12 mouse cellular contexts compared by ENCODE assay signal in genomic region chr8:120072827-120073226, GRCm38 (mm10). TPM values are rescaled to one million over a fixed set of nuclear protein-coding genes. Genes with fewer than 3 reads are reported as not detected.
DNase-seq lines count a peak whose midpoint lies in the region; ATAC-seq and TF ChIP-seq lines count a peak whose summit lies in the region.
"Had no signal": no experiment of that assay in that cellular context is flagged by ENCODE, and none has a peak within 500 bp of the region (broad histone marks: within the 10 kb centered on the region; RNA-seq: fewer than 3 reads in every experiment).

No protein-coding gene starts in this region.

- peak; percentile 53 for DNase-seq in gastrocnemius, adult 18-20 months (ENCODE audit: low spot score)
- no peak for DNase-seq in gastrocnemius, postnatal 4 days (ENCODE audit: low spot score in 2 of 2)
- DNase-seq in heart, adult 2 months, result peak; percentile 48 to 55
- peak; percentile 49 for DNase-seq in kidney, adult 9 months
- DNase-seq in forebrain, embryonic 14.5 days (ENCODE audit: low spot score), result no peak
- DNase-seq in layer of hippocampus, postnatal 36 days, result no peak
- DNase-seq: forebrain, postnatal 0 days; layer of hippocampus, adult 9-11 months had no signal

- 0 out of 2 replicates have a peak, but pooled peaks have one; percentile 31 for ATAC-seq in limb, embryonic 15.5 days (ENCODE audit: insufficient number of reproducible peaks, low FRiP score, low TSS enrichment, low read depth)
- no peak for ATAC-seq in forebrain, embryonic 14.5 days
- ATAC-seq: CD4-positive, CD25-positive, alpha-beta regulatory T cell, adult 4 months; forebrain, postnatal 0 days had no signal

- TF ChIP-seq CTCF in heart, adult 2 months (IDR thresholded peaks at IDR 0.05), result no peak

- H3K27ac ChIP-seq in heart, adult 2 months, result peak overlapping the region; percentile 17; the same call in 1 of the 2 replicates
- peak overlapping the region; percentile 29 for H3K27ac ChIP-seq in limb, embryonic 15.5 days
- no peak overlapping the region for H3K27ac ChIP-seq in forebrain, embryonic 14.5 days (ENCODE audit: low read depth, low read length)
- H3K27ac ChIP-seq: embryonic facial prominence, embryonic 13.5 days; liver, embryonic 14.5 days had no signal

- H3K4me1 ChIP-seq in heart, adult 2 months (ENCODE audit: control insufficient read depth, insufficient read depth, low read length), result peaks cover 10% of the 10 kb centered on the region
- peaks cover 36% of the 10 kb centered on the region for H3K4me1 ChIP-seq in limb, embryonic 15.5 days
- no peaks in the 10 kb centered on the region for H3K4me1 ChIP-seq in forebrain, embryonic 14.5 days (ENCODE audit: control insufficient read depth, insufficient read depth, low read length)

- TF ChIP-seq POLR2A in heart, adult 2 months (IDR thresholded peaks at IDR 0.05; ENCODE audit: insufficient read depth, low read depth, low read length), result no peak

- H3K36me3 ChIP-seq in heart, adult 2 months (ENCODE audit: control insufficient read depth, insufficient read depth, low read length), result no peaks in the 10 kb centered on the region
- H3K36me3 ChIP-seq in limb, embryonic 15.5 days, result no peaks in the 10 kb centered on the region
- no peaks in the 10 kb centered on the region for H3K36me3 ChIP-seq in forebrain, embryonic 14.5 days (ENCODE audit: control insufficient read depth, insufficient read depth, low read length)
- H3K36me3 ChIP-seq: embryonic facial prominence, embryonic 13.5 days had no signal

- 76% methylated on average over 8 of the region's 8 CpGs for WGBS in heart, adult 2 months
- 70% methylated on average over 8 of the region's 8 CpGs for WGBS in limb, embryonic 15.5 days
- 84% methylated on average over 8 of the region's 8 CpGs for WGBS in forebrain, embryonic 14.5 days

- TF ChIP-seq EP300 in heart, adult 2 months (IDR thresholded peaks at IDR 0.05; ENCODE audit: insufficient read depth, low read depth, low read length), result no peak

- no peaks in the 10 kb centered on the region for H3K27me3 ChIP-seq in heart, adult 2 months (ENCODE audit: control insufficient read depth, insufficient read depth, low read length)
- no peaks in the 10 kb centered on the region for H3K27me3 ChIP-seq in limb, embryonic 15.5 days
- H3K27me3 ChIP-seq in forebrain, embryonic 14.5 days (replicated peaks; ENCODE audit: control insufficient read depth, insufficient read depth, low read length), result no peaks in the 10 kb centered on the region
- H3K27me3 ChIP-seq: embryonic facial prominence, embryonic 13.5 days had no signal

- H3K79me2 ChIP-seq in heart, adult 2 months (replicated peaks; ENCODE audit: control insufficient read depth, insufficient read depth, low read length), result no peaks in the 10 kb centered on the region

- intact Hi-C loops in heart, adult 2 months (cut with DNase I), result loop anchor here (2.0 kb wide), 1 partner anchor 82 kb away; no protein-coding TSS in a partner anchor

- H3K4me3 ChIP-seq in heart, adult 2 months, result no peak overlapping the region
- H3K4me3 ChIP-seq in limb, embryonic 15.5 days, result no peak overlapping the region
- H3K4me3 ChIP-seq in forebrain, embryonic 14.5 days (ENCODE audit: low read depth, low read length), result no peak overlapping the region
- H3K4me3 ChIP-seq: embryonic facial prominence, embryonic 13.5 days had no signal

- no peak overlapping the region for H3K4me2 ChIP-seq in limb, embryonic 15.5 days
- no peak overlapping the region for H3K4me2 ChIP-seq in forebrain, embryonic 14.5 days (ENCODE audit: low read length)
- H3K4me2 ChIP-seq: embryonic facial prominence, embryonic 13.5 days had no signal

- no peaks in the 10 kb centered on the region for H3K9me3 ChIP-seq in limb, embryonic 15.5 days
- no peaks in the 10 kb centered on the region for H3K9me3 ChIP-seq in forebrain, embryonic 14.5 days (replicated peaks; ENCODE audit: control insufficient read depth, low read length)
- H3K9me3 ChIP-seq: embryonic facial prominence, embryonic 13.5 days had no signal

- no peak overlapping the region for H3K9ac ChIP-seq in heart, adult 2 months (ENCODE audit: low read depth, low read length)
- no peak overlapping the region for H3K9ac ChIP-seq in limb, embryonic 15.5 days
- no peak overlapping the region for H3K9ac ChIP-seq in forebrain, embryonic 14.5 days (ENCODE audit: low read length)
- H3K9ac ChIP-seq: embryonic facial prominence, embryonic 13.5 days; forebrain, postnatal 0 days; liver, embryonic 14.5 days had no signal

RNA-seq across cellular contexts. Expression of gene Zdhhc7, which starts 28.5 kb away (rescaled TPM):
- total RNA-seq in gastrocnemius, adult 18-20 months (2021), result 10 to 100 TPM; 20.4 to 24.6 TPM
- 10 to 100 TPM; 29.0 to 29.9 TPM for total RNA-seq in gastrocnemius, postnatal 4 days (2021)
- 10 to 100 TPM; 34.2 to 35.4 TPM for total RNA-seq in heart, adult 2 months (2021)
- 48.5 and 70.6 TPM in 2 replicates for polyA plus RNA-seq in heart, adult 2 months (2012; rRNA removed)
- 32.7 and 32.8 TPM in 2 replicates for polyA plus RNA-seq in limb, embryonic 15.5 days (2015; fragmentation: Nextera tagmentation; extraction: Ambion mirVana)
- polyA plus RNA-seq in forebrain, embryonic 14.5 days (2014; fragmentation: Nextera tagmentation; extraction: Ambion mirVana), result 19.5 and 21.8 TPM in 2 replicates
- 10 to 100 TPM; 35.8 to 37.7 TPM for total RNA-seq in layer of hippocampus, postnatal 36 days (2021)

RNA-seq across cellular contexts. Expression of gene 6430548M08Rik, which starts 41.1 kb away (rescaled TPM):
- 10 to 100 TPM; 23.3 to 45.0 TPM for total RNA-seq in gastrocnemius, adult 18-20 months (2021)
- total RNA-seq in gastrocnemius, postnatal 4 days (2021), result 10 to 100 TPM; 13.0 to 14.2 TPM
- 10 to 100 TPM; 16.1 to 20.0 TPM for total RNA-seq in heart, adult 2 months (2021)
- polyA plus RNA-seq in heart, adult 2 months (2012; rRNA removed), result 6.4 and 9.5 TPM in 2 replicates
- 7.6 and 8.7 TPM in 2 replicates for polyA plus RNA-seq in limb, embryonic 15.5 days (2015; fragmentation: Nextera tagmentation; extraction: Ambion mirVana)
- 20.4 and 30.1 TPM in 2 replicates for polyA plus RNA-seq in forebrain, embryonic 14.5 days (2014; fragmentation: Nextera tagmentation; extraction: Ambion mirVana)
- total RNA-seq in layer of hippocampus, postnatal 36 days (2021), result 100 to 1,000 TPM; 151 to 168 TPM

Comparison
In these comparisons a context has a peak if more than half of its experiments do, and no peak if none do; other contexts are left out.
1. DNase-seq: peak in gastrocnemius, adult 18-20 months (single experiment), heart, adult 2 months (2 of 2) and kidney, adult 9 months (single experiment); none in gastrocnemius, postnatal 4 days (0 of 2), forebrain, embryonic 14.5 days (single experiment) and layer of hippocampus, postnatal 36 days (0 of 2).